Comparison of ENCODE assay signal across 8 mouse cellular contexts in genomic region chr7:3390413-3391080, GRCm38 (mm10). TPM values are rescaled to one million over a fixed set of nuclear protein-coding genes. Genes with fewer than 3 reads are reported as not detected.
DNase-seq lines count a peak whose midpoint lies in the region; ATAC-seq lines count a peak whose summit lies in the region.

Cacng8 (plus strand) TSS chr7:3390683.

- H3K36me3 ChIP-seq in lung, embryonic 15.5 days = no peaks in the 10 kb centered on the region
- no peaks in the 10 kb centered on the region for H3K36me3 ChIP-seq in stomach, embryonic 14.5 days (ENCODE audit: control insufficient read depth, insufficient read depth, low read length)

- 0% methylated on average over 7 of the region's 7 CpGs for WGBS in lung, embryonic 15.5 days
- WGBS in stomach, embryonic 14.5 days = under 1% methylated on average over 7 of the region's 7 CpGs

- H3K27ac ChIP-seq in lung, embryonic 15.5 days = no peak within 1 kb of the TSS
- no peak within 1 kb of the TSS for H3K27ac ChIP-seq in stomach, embryonic 14.5 days (ENCODE audit: low read length)

- H3K27me3 ChIP-seq in lung, embryonic 15.5 days = no peaks in the 10 kb centered on the region
- no peaks in the 10 kb centered on the region for H3K27me3 ChIP-seq in stomach, embryonic 14.5 days (ENCODE audit: control insufficient read depth, insufficient read depth, low read length)

- H3K4me2 ChIP-seq in lung, embryonic 15.5 days = peak within 1 kb of the TSS; percentile 57
- H3K4me2 ChIP-seq in stomach, embryonic 14.5 days (replicated peaks; ENCODE audit: low read depth, low read length) = peak within 1 kb of the TSS; percentile 45

- intact Hi-C loops in left cerebral cortex, postnatal 14 days (cut with DNase I) = no loop called here

- no peaks in the 10 kb centered on the region for H3K9me3 ChIP-seq in lung, embryonic 15.5 days
- no peaks in the 10 kb centered on the region for H3K9me3 ChIP-seq in stomach, embryonic 14.5 days (ENCODE audit: control insufficient read depth, low read depth, low read length)

- peak within 1 kb of the TSS; percentile 36 for H3K4me3 ChIP-seq in lung, embryonic 15.5 days
- H3K4me3 ChIP-seq in stomach, embryonic 14.5 days (ENCODE audit: low read depth, low read length) = peak within 1 kb of the TSS; percentile 21

- DNase-seq in cerebellum, postnatal 14 days = peak; percentile 46 to 52
- no peak for DNase-seq in cerebellum, adult 11 months
- DNase-seq in lung, postnatal 14 days = no peak
- no peak for DNase-seq in left cerebral cortex, postnatal 14 days (ENCODE audit: low spot score in 2 of 2)
- DNase-seq in frontal cortex, postnatal 25 days (ENCODE audit: low spot score in 2 of 2) = no peak
- DNase-seq in urinary bladder, postnatal 14 days (ENCODE audit: low spot score) = no peak

- H3K4me1 ChIP-seq in lung, embryonic 15.5 days = peaks cover 12% of the 10 kb centered on the region; the same call in 1 of the 2 replicates
- no peaks in the 10 kb centered on the region; the same call in 1 of the 2 replicates for H3K4me1 ChIP-seq in stomach, embryonic 14.5 days (ENCODE audit: control insufficient read depth, insufficient read depth, low read length)

- ATAC-seq in lung, embryonic 15.5 days (ENCODE audit: borderline replicate concordance, extremely low read depth, low FRiP score, low TSS enrichment) = no peak
- ATAC-seq in stomach, embryonic 14.5 days (ENCODE audit: insufficient number of reproducible peaks, insufficient read depth, low FRiP score, low read depth) = no peak

- no peak within 1 kb of the TSS for H3K9ac ChIP-seq in lung, embryonic 15.5 days
- no peak within 1 kb of the TSS for H3K9ac ChIP-seq in stomach, embryonic 14.5 days (replicated peaks; ENCODE audit: low read depth, low read length)

RNA-seq across cellular contexts. Expression of gene Cacng8, which starts in this region (rescaled TPM):
- 2.2 and 2.4 TPM in 2 replicates for polyA plus RNA-seq in lung, embryonic 15.5 days (2015; fragmentation: Nextera tagmentation; extraction: Ambion mirVana)
- total RNA-seq in left cerebral cortex, postnatal 14 days (2021) = 100 to 1,000 TPM; 176 to 203 TPM
- 2.1 and 2.8 TPM in 2 replicates for polyA plus RNA-seq in stomach, embryonic 14.5 days (2014; fragmentation: Nextera tagmentation; extraction: Ambion mirVana)

Comparison
In these comparisons a context has a peak if more than half of its experiments do, and no peak if none do; other contexts are left out.
1. DNase-seq: peak in cerebellum, postnatal 14 days (2 of 2); none in cerebellum, adult 11 months (single experiment), lung, postnatal 14 days (single experiment), left cerebral cortex, postnatal 14 days (0 of 2), frontal cortex, postnatal 25 days (0 of 2) and urinary bladder, postnatal 14 days (single experiment).